Mouse (Mus musculus) limb, embryonic 15.5 days (tissue): ENCODE measurements at regions not wholly inside any gene's neighbourhood (a gene's known extent, or its start where the extent isn't known, plus 50 kb on each side); places are given as distances from the start of the nearest gene placed in this dataset.
A peak's percentile ranks its signal among the peaks of the same experiment; 100 is the strongest.

ENCODE experiments used
- ATAC-seq: fragments of 200-750 bp; cut with Nextera tagmentation; 2 replicates; pipeline ENCODE4 v1.8.0; 2017; ENCODE audit warnings: low read depth, moderate TSS enrichment; ENCODE audit not compliant: insufficient number of reproducible peaks, low FRiP score, low TSS enrichment
- H3K27ac ChIP-seq: fragments of 300-500 bp; sonication (generic); 2 replicates; pipeline ENCODE4 v1.5.1; 2015; ENCODE audit warnings: moderate library complexity, mild to moderate bottlenecking, inconsistent platforms
- H3K27me3 ChIP-seq: fragments of 300-500 bp; sonication (generic); 2 replicates; pipeline ENCODE4 v1.6.1; 2015; ENCODE audit warnings: inconsistent platforms
- H3K36me3 ChIP-seq: fragments of 300-500 bp; sonication (generic); 2 replicates; pipeline ENCODE4 v1.6.1; 2015; ENCODE audit warnings: inconsistent platforms
- H3K4me1 ChIP-seq: fragments of 300-500 bp; sonication (generic); 2 replicates; pipeline ENCODE4 v1.6.1; 2015; ENCODE audit warnings: inconsistent platforms
- H3K4me2 ChIP-seq: fragments of 300-500 bp; sonication (generic); 2 replicates; pipeline ENCODE4 v1.6.1; 2015; ENCODE audit warnings: mild to moderate bottlenecking, inconsistent platforms
- H3K4me3 ChIP-seq: fragments of 300-500 bp; sonication (generic); 2 replicates; pipeline ENCODE4 v1.5.1; 2015; ENCODE audit warnings: mild to moderate bottlenecking, inconsistent platforms
- H3K9ac ChIP-seq: fragments of 300-500 bp; sonication (generic); 2 replicates; pipeline ENCODE4 v1.6.1; 2015; ENCODE audit warnings: inconsistent platforms
- H3K9me3 ChIP-seq: fragments of 300-500 bp; sonication (generic); 2 replicates; pipeline ENCODE4 v1.6.1; 2016; ENCODE audit warnings: inconsistent platforms
- WGBS: fragments of 180-500 bp; shearing (Covaris S2); methylation state at CpG from one replicate; pipeline ENCODE4 v1.1.7; 2015; 5-methylcytosine and 5-hydroxymethylcytosine counted together

GRCm38 (mm10) chr4:110128918-110129317 lies 151.1 kb downstream of the Dmrta2 start:
- ATAC-seq = no peak
- Histone ChIP-seq H3K4me3 (no peak overlapping the region), H3K27me3 (no peaks in the 10 kb centered on the region), H3K4me1 (peaks cover 5% of the 10 kb centered on the region; the same call in 1 of the 2 replicates), H3K27ac (no peak overlapping the region), H3K4me2 (no peak overlapping the region), H3K36me3 (no peaks in the 10 kb centered on the region), H3K9ac (no peak overlapping the region), H3K9me3 (no peaks in the 10 kb centered on the region)
- 0% methylated on average over 1 of the region's 1 CpGs for WGBS

DNA sequence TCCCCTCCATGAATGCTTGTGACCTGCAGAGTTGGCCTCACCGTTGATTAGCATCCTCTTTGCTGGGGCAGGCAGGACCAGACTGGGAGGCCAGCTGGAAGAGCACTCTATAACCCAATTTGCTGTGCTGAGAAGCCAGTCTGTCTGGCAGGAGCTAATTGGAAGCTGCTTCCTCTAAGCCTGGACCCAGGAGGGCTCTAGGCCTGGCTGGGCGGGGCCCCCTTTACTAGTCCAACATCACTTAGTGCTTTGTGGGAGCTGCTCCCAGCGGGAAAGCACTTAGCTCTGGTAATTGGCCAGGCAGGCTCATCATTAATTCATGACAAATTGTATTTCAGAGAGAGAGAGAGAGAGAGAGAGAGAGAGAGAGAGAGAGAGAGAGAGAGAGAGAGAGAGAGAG lies 151.7 kb downstream of the Dmrta2 start:
- ATAC-seq = no peak
- 27% methylated on average over 3 of the region's 3 CpGs for WGBS
- Histone ChIP-seq H3K27me3 (no peaks in the 10 kb centered on the region), H3K4me2 (no peak overlapping the region), H3K4me3 (no peak overlapping the region), H3K4me1 (peaks cover 11% of the 10 kb centered on the region; the same call in 1 of the 2 replicates), H3K36me3 (no peaks in the 10 kb centered on the region), H3K27ac (no peak overlapping the region), H3K9ac (no peak overlapping the region), H3K9me3 (no peaks in the 10 kb centered on the region)

DNA sequence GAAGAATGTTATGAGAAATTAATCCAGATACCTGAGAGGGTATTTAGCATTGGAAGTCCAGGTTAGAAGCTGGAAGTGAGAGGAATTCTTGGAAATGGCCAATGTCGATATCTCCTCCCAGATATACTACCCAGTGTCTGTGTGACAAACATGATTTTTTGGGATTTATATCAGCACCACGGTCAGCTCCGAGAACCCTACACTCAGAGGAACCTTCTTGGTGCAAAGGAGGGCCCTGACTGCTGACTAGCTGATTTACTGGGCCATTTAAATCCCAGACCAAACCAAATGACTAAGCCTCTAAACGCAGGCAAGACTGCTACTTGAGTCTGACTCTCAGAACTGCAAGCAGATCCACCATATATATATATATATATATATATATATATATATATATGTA lies 154.2 kb downstream of the Dmrta2 start:
- no peak for ATAC-seq
- Histone ChIP-seq H3K36me3 (no peaks in the 10 kb centered on the region), H3K27me3 (no peaks in the 10 kb centered on the region), H3K27ac (no peak overlapping the region), H3K4me3 (no peak overlapping the region), H3K4me1 (peaks cover 12% of the 10 kb centered on the region; the same call in 1 of the 2 replicates), H3K4me2 (no peak overlapping the region), H3K9ac (no peak overlapping the region), H3K9me3 (no peaks in the 10 kb centered on the region)
- 42% methylated on average over 4 of the region's 4 CpGs for WGBS

GRCm38 (mm10) chr4:110134036-110134435 lies 156.2 kb downstream of the Dmrta2 start:
- H3K4me1 ChIP-seq = peaks cover 12% of the 10 kb centered on the region; the same call in 1 of the 2 replicates
- H3K27ac ChIP-seq = no peak overlapping the region
- H3K9ac ChIP-seq = no peak overlapping the region
- no peaks in the 10 kb centered on the region for H3K9me3 ChIP-seq
- H3K4me2 ChIP-seq = no peak overlapping the region
- H3K27me3 ChIP-seq = no peaks in the 10 kb centered on the region
- ATAC-seq = no peak
- H3K4me3 ChIP-seq = no peak overlapping the region
- WGBS = 8% methylated on average over 7 of the region's 7 CpGs
- no peaks in the 10 kb centered on the region for H3K36me3 ChIP-seq

- H3K4me1 ChIP-seq = no peaks in the 10 kb centered on the region
- WGBS = 84% methylated on average over 1 of the region's 1 CpGs
- H3K27ac ChIP-seq = no peak overlapping the region
- no peaks in the 10 kb centered on the region for H3K9me3 ChIP-seq
- no peaks in the 10 kb centered on the region for H3K27me3 ChIP-seq
- no peak overlapping the region for H3K4me3 ChIP-seq
- H3K36me3 ChIP-seq = no peaks in the 10 kb centered on the region
- H3K4me2 ChIP-seq = no peak overlapping the region
- H3K9ac ChIP-seq = no peak overlapping the region
- ATAC-seq = peak; percentile 44; the same call in 1 of the 2 replicates
These were observed 167.4 kb downstream of the Dmrta2 start for GRCm38 (mm10) chr4:110145229-110145628.

- Histone ChIP-seq H3K4me3 (no peak overlapping the region), H3K9ac (no peak overlapping the region), H3K4me1 (no peaks in the 10 kb centered on the region), H3K9me3 (no peaks in the 10 kb centered on the region), H3K36me3 (no peaks in the 10 kb centered on the region), H3K27me3 (no peaks in the 10 kb centered on the region), H3K4me2 (no peak overlapping the region), H3K27ac (no peak overlapping the region)
- WGBS = 30% methylated on average over 15 of the region's 15 CpGs
- ATAC-seq = no peak
These were observed 174.5 kb downstream of the Dmrta2 start for GRCm38 (mm10) chr4:110152103-110152946.
